8 mouse cellular contexts compared by ENCODE assay signal in genomic region chr12:25098561-25099312, GRCm38 (mm10). TPM values are rescaled to one million over a fixed set of nuclear protein-coding genes. Genes with fewer than 3 reads are reported as not detected.
DNase-seq lines count a peak whose midpoint lies in the region; ATAC-seq and TF ChIP-seq lines count a peak whose summit lies in the region.

No protein-coding gene starts in this region.

- H3ac ChIP-seq in C2C12 (ENCODE audit: control insufficient read depth, insufficient read length, low read depth), result peak overlapping the region; percentile 77

- peaks cover 14% of the 10 kb centered on the region for H3K4me1 ChIP-seq in bone marrow macrophage, adult 2 months (ENCODE audit: control insufficient read depth, insufficient read depth, low read length)
- H3K4me1 ChIP-seq in heart, embryonic 14.5 days (ENCODE audit: control insufficient read depth in 2 of 2, insufficient read depth in 2 of 2, low read length in 2 of 2), result peaks cover 15 to 21% of the 10 kb centered on the region in 2 experiments
- H3K4me1 ChIP-seq in liver, embryonic 13.5 days (replicated peaks), result peaks cover 26% of the 10 kb centered on the region
- peaks cover 17% of the 10 kb centered on the region for H3K4me1 ChIP-seq in neural tube, embryonic 11.5 days (ENCODE audit: control insufficient read depth, insufficient read depth, low read length)
- H3K4me1 ChIP-seq in stomach, postnatal 0 days (replicated peaks; ENCODE audit: control insufficient read depth, insufficient read depth), result peaks cover 8% of the 10 kb centered on the region; the same call in 1 of the 2 replicates

- peaks cover 18% of the 10 kb centered on the region for H3K79me3 ChIP-seq in C2C12 (ENCODE audit: low read depth)

- H3K4me3 ChIP-seq in C2C12 (ENCODE audit: insufficient read depth, poor library complexity, severe bottlenecking), result peak overlapping the region; percentile 32
- H3K4me3 ChIP-seq in bone marrow macrophage, adult 2 months (ENCODE audit: insufficient read depth, low read length), result peak overlapping the region; percentile 70
- peak overlapping the region; percentile 52 to 81 for H3K4me3 ChIP-seq in heart, embryonic 14.5 days (ENCODE audit: control insufficient read depth in 1 of 2, insufficient read depth in 1 of 2, low read depth in 1 of 2, low read length in 2 of 2)
- H3K4me3 ChIP-seq in liver, embryonic 13.5 days (replicated peaks), result peak overlapping the region; percentile 51
- peak overlapping the region; percentile 45 for H3K4me3 ChIP-seq in neural tube, embryonic 11.5 days (ENCODE audit: low read depth, low read length)
- peak overlapping the region; percentile 60 for H3K4me3 ChIP-seq in stomach, postnatal 0 days (ENCODE audit: low read depth, low read length)

- H3K9ac ChIP-seq in heart, embryonic 14.5 days (ENCODE audit: low read length), result peak overlapping the region; percentile 85
- peak overlapping the region; percentile 33; the same call in 1 of the 2 replicates for H3K9ac ChIP-seq in liver, embryonic 13.5 days
- H3K9ac ChIP-seq in neural tube, embryonic 11.5 days (ENCODE audit: low read length), result peak overlapping the region; percentile 37
- peak overlapping the region; percentile 82 for H3K9ac ChIP-seq in stomach, postnatal 0 days (ENCODE audit: low read length)

- DNase-seq in fibroblast of lung, adult 2 months (ENCODE audit: low read depth), result peak; percentile 92
- peak; percentile 97 for DNase-seq in kidney, postnatal 14 days
- peak; percentile 51 for DNase-seq in liver, embryonic 13.5 days
- DNase-seq in neural tube, embryonic 11.5 days (ENCODE audit: low spot score), result peak; percentile 98
- DNase-seq in stomach, postnatal 0 days (ENCODE audit: low spot score), result peak; percentile 96

- no peak for TF ChIP-seq EP300 in stomach, postnatal 0 days (optimal IDR thresholded peaks at IDR 0.05)

- H3K79me2 ChIP-seq in C2C12 (ENCODE audit: control insufficient read depth, insufficient read depth), result peaks cover 22% of the 10 kb centered on the region

- no peak for TF ChIP-seq CTCF in C2C12 (IDR thresholded peaks at IDR 0.05; ENCODE audit: control insufficient read depth, insufficient read depth, insufficient read length)
- TF ChIP-seq CTCF in bone marrow macrophage, adult 2 months (IDR thresholded peaks at IDR 0.05; ENCODE audit: low read depth, low read length), result no peak
- TF ChIP-seq CTCF in stomach, postnatal 0 days (IDR thresholded peaks at IDR 0.05; ENCODE audit: low read depth), result no peak

- H3K36me3 ChIP-seq in C2C12 (ENCODE audit: control insufficient read depth, insufficient read depth), result peaks cover 8% of the 10 kb centered on the region
- 0 out of 2 replicates have a peak, but pooled peaks cover 2% of the 10 kb centered on the region for H3K36me3 ChIP-seq in heart, embryonic 14.5 days (ENCODE audit: control insufficient read depth, insufficient read depth, low read length)
- no peaks in the 10 kb centered on the region for H3K36me3 ChIP-seq in liver, embryonic 13.5 days
- H3K36me3 ChIP-seq in neural tube, embryonic 11.5 days (ENCODE audit: control insufficient read depth, insufficient read depth, low read length), result no peaks in the 10 kb centered on the region
- no peaks in the 10 kb centered on the region for H3K36me3 ChIP-seq in stomach, postnatal 0 days (ENCODE audit: control insufficient read depth, insufficient read depth, low read length)

- H3K9me3 ChIP-seq in heart, embryonic 14.5 days (ENCODE audit: control insufficient read depth, low read length), result no peaks in the 10 kb centered on the region
- H3K9me3 ChIP-seq in liver, embryonic 13.5 days (replicated peaks), result no peaks in the 10 kb centered on the region
- H3K9me3 ChIP-seq in neural tube, embryonic 11.5 days (ENCODE audit: control insufficient read depth, low read length), result no peaks in the 10 kb centered on the region
- no peaks in the 10 kb centered on the region for H3K9me3 ChIP-seq in stomach, postnatal 0 days (ENCODE audit: control insufficient read depth, low read length)

- peak overlapping the region; percentile 53 for H3K27ac ChIP-seq in bone marrow macrophage, adult 2 months (ENCODE audit: insufficient read depth, low read depth, low read length)
- H3K27ac ChIP-seq in heart, embryonic 14.5 days (replicated peaks in 1 of 2; ENCODE audit: control insufficient read depth in 1 of 2, insufficient read depth in 1 of 2, low read depth in 2 of 2, low read length in 2 of 2), result peak overlapping the region; percentile 94 to 97
- peak overlapping the region; percentile 84 for H3K27ac ChIP-seq in liver, embryonic 13.5 days
- peak overlapping the region; percentile 85 for H3K27ac ChIP-seq in neural tube, embryonic 11.5 days (ENCODE audit: low read depth, low read length)
- peak overlapping the region; percentile 98 for H3K27ac ChIP-seq in stomach, postnatal 0 days (replicated peaks)

- WGBS in heart, embryonic 14.5 days, result under 1% methylated on average over 61 of the region's 61 CpGs
- under 1% methylated on average over 61 of the region's 61 CpGs for WGBS in liver, embryonic 13.5 days (ENCODE audit: insufficient replicate concordance)
- 0% methylated on average over 54 of the region's 61 CpGs for WGBS in neural tube, embryonic 11.5 days
- under 1% methylated on average over 61 of the region's 61 CpGs for WGBS in stomach, postnatal 0 days

- H3K4me2 ChIP-seq in heart, embryonic 14.5 days (ENCODE audit: low read length), result peak overlapping the region; percentile 94
- H3K4me2 ChIP-seq in liver, embryonic 13.5 days, result peak overlapping the region; percentile 78
- H3K4me2 ChIP-seq in neural tube, embryonic 11.5 days (ENCODE audit: low read depth), result peak overlapping the region; percentile 92
- H3K4me2 ChIP-seq in stomach, postnatal 0 days (replicated peaks; ENCODE audit: low read depth), result peak overlapping the region; percentile 91

- no peaks in the 10 kb centered on the region for H3K27me3 ChIP-seq in C2C12 (ENCODE audit: control insufficient read depth, insufficient read depth, insufficient read length)
- no peaks in the 10 kb centered on the region for H3K27me3 ChIP-seq in heart, embryonic 14.5 days (ENCODE audit: control insufficient read depth, insufficient read depth, low read length)
- H3K27me3 ChIP-seq in liver, embryonic 13.5 days, result peaks cover 92% of the 10 kb centered on the region
- no peaks in the 10 kb centered on the region for H3K27me3 ChIP-seq in neural tube, embryonic 11.5 days (ENCODE audit: control insufficient read depth, insufficient read depth, low read length)
- no peaks in the 10 kb centered on the region for H3K27me3 ChIP-seq in stomach, postnatal 0 days (ENCODE audit: control insufficient read depth, insufficient read depth, low read length)

- peak; percentile 77 for ATAC-seq in heart, embryonic 14.5 days (ENCODE audit: insufficient number of reproducible peaks, insufficient read depth, low FRiP score, low read depth)
- ATAC-seq in liver, embryonic 13.5 days (ENCODE audit: low read depth), result peak; percentile 56
- ATAC-seq in neural tube, embryonic 11.5 days (ENCODE audit: insufficient read depth, low FRiP score, low TSS enrichment), result peak; percentile 70
- ATAC-seq in stomach, postnatal 0 days (ENCODE audit: low FRiP score, low TSS enrichment), result peak; percentile 89

- TF ChIP-seq POLR2A in bone marrow macrophage, adult 2 months (IDR thresholded peaks at IDR 0.05; ENCODE audit: borderline replicate concordance, low read depth, low read length), result no peak

TF ChIP-seq in C2C12, 6 proteins besides CTCF, POLR2A, EP300 and RAD21:
- no peak for TF ChIP-seq MAX (IDR thresholded peaks at IDR 0.05)
- peak; percentile 89 for TF ChIP-seq MYOD1 (IDR thresholded peaks at IDR 0.05; ENCODE audit: control insufficient read depth, insufficient read length, low read depth)

RNA-seq across cellular contexts. Expression of gene Id2, which starts 1.8 kb away (rescaled TPM):
- 68.1 TPM for polyA plus RNA-seq in C2C12 (2012; fragmentation: generic; extraction: Trizol)
- 50.5 and 56.2 TPM in 2 replicates for polyA plus RNA-seq in bone marrow macrophage, adult 2 months (2012; ENCODE audit: insufficient read depth, insufficient read length, missing spikeins)
- polyA plus RNA-seq in heart, embryonic 14.5 days (2014; fragmentation: Nextera tagmentation; extraction: Ambion mirVana), result 250 and 295 TPM in 2 replicates
- polyA plus RNA-seq in liver, embryonic 13.5 days (2015; fragmentation: Nextera tagmentation; extraction: Ambion mirVana), result 98.7 and 122 TPM in 2 replicates
- polyA plus RNA-seq in neural tube, embryonic 11.5 days (2014; fragmentation: Nextera tagmentation; extraction: Ambion mirVana), result 311 and 361 TPM in 2 replicates
- 315 and 330 TPM in 2 replicates for polyA plus RNA-seq in stomach, postnatal 0 days (2015; fragmentation: Nextera tagmentation; extraction: Ambion mirVana)

Comparison
In these comparisons a context has a peak if more than half of its experiments do, and no peak if none do; other contexts are left out.
1. Peak in every context shown above with its lines: DNase-seq, ATAC-seq, H3K4me3 ChIP-seq and H3K27ac ChIP-seq.
2. H3K9ac ChIP-seq: peak in every context shown above with its lines; median percentile 85 in heart, embryonic 14.5 days; 82 in stomach, postnatal 0 days; 37 in neural tube, embryonic 11.5 days; 33 in liver, embryonic 13.5 days.